Mouse (Mus musculus) left cerebral cortex, adult 8-10 months (tissue): ENCODE results near the gene Hoxa5. TPM values are rescaled to one million over a fixed set of nuclear protein-coding genes. Genes with fewer than 3 reads are reported as not detected.

Experiments used
- DNase-seq, 2 experiments: peaks; one replicate each; pipeline ENCODE4 v3.0.0; 2022; ENCODE audit warnings: low spot score in 2 of 2
- total RNA-seq, 4 experiments: library from RNA; stranded (reverse); gene quantifications; 2 replicates each; pipeline ENCODE4 v1.2.4; 2022

Hoxa5 gene
- total RNA-seq, 4 experiments from 2014 or later, result not detected

GRCm38 (mm10) chr6:52240389-52241000 is 36.1 kb upstream of the Hoxa5 start, which contains the start of gene Hoxa10:
Gene Hoxa10, minus strand, starts transcription at chr6:52240854.
- no peak for DNase-seq

DNA sequence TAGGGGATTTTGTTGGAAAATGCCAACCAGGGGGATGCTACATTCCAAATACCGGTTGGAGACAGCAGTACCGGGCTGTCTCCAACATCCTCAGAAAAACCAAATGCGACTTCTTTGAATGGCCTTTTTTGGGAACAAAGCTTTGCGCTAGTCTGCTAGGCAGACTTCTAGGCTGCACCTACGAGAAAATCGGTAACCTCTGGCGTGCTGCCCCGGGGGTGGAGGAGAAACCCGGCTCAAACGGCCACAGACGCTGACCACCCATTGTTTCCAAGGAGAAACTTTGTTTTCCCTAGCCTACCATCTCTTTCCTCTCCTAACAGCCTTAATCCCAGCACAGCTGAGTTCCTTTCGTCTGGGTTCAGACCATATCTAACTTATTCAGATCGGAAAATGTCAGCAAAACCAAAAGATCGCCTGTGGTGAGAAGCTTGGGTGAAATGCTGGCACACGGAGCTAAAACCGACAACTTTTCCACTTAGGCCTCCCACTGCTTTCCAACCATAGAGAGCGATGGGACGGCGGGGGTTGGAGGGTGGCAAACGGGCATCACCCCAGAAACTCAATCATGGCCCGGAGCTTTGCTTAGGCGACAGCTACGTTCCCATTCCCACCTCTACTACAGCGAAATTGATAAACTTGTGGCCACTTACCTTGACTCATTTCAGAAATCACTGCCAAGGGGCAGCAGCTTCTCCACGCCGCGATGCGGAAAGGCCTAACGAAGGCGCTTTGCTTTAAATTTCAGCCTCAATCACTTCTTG is 35.4 kb upstream of the Hoxa5 start:
- DNase-seq, result no peak

GRCm38 (mm10) chr6:52238976-52239375 is 34.6 kb upstream of the Hoxa5 start:
- no peak for DNase-seq

- no peak for DNase-seq
Measured at GRCm38 (mm10) chr6:52238155-52238545, 33.8 kb upstream of the Hoxa5 start.

DNA sequence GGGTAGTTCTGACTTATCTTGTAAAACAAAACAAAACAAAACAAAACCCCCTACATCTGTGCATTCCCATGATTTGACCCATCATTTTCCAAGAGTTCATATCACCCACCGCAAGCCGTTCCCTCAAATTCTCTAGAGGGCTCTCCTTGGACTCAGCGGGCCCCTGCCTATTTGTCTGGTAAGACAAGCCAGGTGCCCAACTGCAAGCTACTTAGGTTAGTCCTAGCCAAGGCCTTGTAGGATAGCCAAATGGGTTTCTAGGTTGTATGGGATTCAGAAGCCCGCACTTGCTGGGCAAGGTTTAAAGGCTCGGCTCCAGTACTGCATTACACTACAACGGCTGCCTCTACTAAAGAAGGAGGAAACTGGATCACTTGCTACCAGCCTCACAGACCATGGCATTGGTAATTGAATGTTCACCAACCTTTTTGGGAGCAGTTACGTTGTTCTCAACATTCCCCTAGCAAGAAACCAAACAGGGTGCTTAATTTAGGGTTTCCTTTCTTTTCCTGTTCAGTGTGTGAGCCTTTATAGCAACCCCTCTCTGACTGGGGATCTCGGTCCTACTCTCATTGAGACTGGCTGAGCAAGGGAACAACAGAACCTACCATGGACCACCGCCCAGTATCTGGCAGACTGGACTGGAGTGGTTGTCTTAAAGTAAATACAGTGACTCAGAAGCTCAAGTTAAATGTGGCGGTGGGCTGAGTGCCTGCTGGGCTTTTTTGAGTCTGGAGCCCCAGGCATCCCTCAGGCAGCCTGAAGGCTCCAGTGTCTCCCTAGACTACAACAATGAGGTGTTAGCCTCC is 33.2 kb upstream of the Hoxa5 start:
- DNase-seq, result no peak

DNA sequence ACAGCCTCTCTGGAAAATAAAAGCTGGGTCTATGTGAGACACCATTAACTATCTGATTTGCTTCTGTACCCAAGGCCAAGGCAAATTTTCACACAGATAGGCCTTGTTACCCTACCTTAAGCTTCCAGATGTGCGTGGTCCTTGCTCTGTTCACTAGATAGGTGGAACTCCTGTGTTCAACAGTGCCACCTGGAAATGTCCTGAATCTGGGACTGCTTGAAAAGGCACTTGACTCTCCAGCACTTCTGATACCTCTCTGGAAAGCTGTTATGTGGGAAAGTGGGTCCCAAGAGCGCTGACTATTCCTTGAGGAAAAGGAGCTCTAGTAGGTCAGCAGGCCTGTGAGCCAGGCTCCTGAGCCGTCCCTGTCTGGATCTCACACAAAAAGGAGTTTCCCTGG is 32.4 kb upstream of the Hoxa5 start:
- no peak for DNase-seq

- no peak for DNase-seq
Measured at GRCm38 (mm10) chr6:52235866-52236265, 31.5 kb upstream of the Hoxa5 start.

GRCm38 (mm10) chr6:52235267-52235666 is 30.9 kb upstream of the Hoxa5 start:
- DNase-seq, result no peak

DNA sequence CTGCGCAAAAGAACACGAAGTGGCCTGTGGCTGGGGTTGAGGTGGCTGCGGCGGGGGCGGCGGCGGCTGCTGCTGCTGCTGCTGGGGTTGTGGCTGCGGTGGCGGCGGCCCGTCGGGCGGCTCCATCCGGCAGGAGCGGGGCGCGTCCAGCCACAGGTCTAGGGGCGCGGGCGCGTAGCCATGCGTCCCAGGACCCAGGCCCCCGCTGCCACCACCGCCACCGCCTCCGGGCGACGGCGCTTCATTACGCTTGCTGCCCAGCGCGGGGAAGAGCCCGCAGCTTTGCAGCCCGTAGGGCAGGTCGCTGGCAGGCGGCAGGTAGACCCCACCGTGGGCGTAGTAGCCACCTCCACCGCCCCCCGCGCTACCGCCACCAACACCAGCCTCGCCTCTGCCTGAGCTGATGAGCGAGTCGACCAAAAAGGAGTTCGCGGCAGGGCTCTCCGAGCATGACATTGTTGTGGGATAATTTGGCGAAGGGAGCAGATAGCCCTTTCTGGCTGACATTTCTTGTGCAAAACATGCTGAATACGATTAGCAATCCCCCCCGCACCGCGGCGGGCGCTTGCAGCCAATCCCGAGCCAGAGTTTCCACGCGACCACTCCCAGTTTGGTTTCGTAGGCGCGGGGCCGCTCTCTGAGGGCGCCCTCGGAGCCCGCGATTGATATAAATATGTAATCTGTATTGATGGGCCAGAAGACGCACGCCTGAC is 30.2 kb upstream of the Hoxa5 start:
- no peak for DNase-seq

DNA sequence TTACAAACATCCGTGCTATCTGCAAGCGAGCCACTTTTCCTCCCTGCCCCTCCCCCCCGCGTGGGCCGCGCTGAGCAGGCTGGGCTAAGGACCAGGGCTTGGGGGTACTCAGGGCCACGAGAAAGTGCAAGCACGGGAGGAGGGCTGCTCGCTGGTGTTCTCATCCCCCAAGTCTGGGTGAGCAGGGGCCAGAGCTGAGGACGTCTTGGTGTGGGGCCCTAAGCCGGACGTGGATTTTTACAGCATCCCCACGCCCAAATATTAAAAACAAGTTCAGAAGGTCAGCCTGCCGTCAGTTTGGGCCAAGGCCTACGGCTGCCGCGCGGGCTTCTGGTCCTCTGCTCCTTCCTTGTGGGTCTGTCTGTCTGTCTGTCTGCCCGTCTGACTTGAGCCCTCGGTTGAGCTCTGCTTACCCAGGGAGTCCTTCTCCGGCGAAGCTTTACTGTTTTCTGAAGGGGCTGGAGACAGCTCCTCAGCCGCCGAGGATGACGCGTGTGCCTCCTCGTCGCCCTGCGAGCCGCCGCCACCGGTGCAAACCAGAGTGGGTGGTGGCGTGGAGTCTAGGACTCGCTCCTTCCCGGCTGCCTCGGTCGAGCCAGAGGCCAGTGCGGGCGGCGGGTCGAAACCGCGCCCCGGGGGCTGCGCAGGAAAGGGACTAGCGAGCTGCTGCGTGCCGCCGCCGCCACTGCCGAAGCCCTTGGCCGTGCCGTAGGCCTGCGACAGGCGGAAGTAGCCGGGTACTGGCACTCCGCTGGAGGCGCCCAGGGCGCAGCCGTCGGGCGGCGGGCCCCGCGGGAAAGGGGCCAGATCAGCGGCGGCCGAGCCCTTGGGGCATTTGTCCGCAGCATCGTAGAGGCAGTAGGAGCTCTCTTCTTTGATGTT is 29.4 kb upstream of the Hoxa5 start:
- no peak for DNase-seq

DNA sequence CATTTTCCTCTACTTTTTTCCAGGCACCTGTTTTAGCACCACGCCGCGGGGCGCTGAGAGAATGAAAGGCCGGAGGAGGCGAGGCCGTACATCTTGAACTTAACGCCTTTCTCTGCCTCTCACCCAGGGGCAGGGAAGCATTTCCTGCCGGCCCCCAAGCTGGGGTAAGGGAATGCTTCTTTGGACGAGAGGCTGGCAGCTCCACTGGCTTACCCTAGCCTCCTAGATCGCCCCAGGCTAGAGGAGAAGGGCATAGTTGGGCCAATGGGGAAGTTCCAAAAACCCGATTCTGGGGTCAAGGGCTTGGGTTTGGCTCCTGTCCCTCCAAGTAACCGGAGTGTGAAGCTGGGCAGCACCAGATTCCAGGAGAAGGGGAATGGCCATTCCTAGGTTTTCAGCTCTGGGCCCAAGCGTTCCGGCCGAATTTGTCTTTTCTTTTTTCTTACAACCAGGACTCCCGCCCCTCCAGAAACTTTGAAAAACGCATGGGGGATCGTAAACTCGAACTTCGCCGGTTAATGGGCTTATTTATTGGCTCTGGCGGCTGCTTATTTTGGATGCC is 28.7 kb upstream of the Hoxa5 start:
- no peak for DNase-seq

DNA sequence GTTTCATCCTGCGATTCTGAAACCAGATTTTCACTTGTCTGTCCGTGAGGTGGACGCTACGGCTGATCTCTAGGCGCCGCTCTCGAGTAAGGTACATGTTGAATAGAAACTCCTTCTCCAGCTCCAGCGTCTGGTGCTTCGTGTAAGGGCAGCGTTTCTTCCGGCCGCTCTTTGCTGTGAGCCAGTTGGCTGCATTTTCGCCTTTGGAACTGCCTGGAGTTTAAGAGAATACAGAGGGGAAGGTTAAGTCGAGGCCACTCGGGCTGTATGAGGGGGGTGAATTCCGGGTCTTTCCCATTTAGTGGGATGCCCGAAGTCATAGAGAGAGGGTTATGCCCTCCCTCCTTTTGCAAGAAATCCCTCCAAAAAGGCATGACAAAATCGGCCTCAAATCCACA is 28.2 kb upstream of the Hoxa5 start:
- DNase-seq, result no peak

GRCm38 (mm10) chr6:52231885-52232567 is 27.6 kb upstream of the Hoxa5 start:
- no peak for DNase-seq

DNA sequence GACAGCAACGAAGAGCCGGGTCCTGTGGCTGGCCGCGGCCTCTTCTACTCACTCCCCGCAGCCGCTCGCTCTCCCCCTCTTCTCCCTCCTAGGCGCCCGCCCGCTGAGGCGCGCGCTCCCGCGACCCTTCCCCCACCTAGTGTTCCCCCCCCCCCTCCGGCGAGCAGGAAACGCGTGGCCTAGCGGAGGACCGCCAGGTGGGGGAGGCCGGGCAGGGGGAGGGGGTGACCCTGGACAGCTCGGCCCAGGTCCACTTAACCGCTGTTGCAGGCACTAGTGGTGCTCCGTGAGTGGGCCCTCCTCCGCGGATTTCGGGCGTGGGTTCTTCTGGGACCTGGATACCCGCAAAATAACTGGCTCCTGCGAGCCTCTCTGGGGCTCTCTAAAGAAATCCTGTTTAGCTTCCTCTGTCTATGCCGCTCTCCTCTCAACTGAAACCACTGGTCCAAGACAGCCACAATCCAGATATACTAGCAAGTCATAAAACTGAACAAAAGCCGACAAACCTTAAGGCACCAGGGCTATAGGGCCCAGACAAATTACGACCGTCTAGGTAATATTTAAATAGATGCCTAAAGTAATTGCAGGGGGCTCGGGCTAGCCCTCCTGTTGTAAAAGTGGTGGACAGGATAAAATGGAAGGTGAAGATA is 26.3 kb upstream of the Hoxa5 start, which contains the start of gene Hoxa9:
Gene Hoxa9 (minus strand): TSS at position 574 of the 650 bp plus-strand sequence.
- DNase-seq, result no peak

DNA sequence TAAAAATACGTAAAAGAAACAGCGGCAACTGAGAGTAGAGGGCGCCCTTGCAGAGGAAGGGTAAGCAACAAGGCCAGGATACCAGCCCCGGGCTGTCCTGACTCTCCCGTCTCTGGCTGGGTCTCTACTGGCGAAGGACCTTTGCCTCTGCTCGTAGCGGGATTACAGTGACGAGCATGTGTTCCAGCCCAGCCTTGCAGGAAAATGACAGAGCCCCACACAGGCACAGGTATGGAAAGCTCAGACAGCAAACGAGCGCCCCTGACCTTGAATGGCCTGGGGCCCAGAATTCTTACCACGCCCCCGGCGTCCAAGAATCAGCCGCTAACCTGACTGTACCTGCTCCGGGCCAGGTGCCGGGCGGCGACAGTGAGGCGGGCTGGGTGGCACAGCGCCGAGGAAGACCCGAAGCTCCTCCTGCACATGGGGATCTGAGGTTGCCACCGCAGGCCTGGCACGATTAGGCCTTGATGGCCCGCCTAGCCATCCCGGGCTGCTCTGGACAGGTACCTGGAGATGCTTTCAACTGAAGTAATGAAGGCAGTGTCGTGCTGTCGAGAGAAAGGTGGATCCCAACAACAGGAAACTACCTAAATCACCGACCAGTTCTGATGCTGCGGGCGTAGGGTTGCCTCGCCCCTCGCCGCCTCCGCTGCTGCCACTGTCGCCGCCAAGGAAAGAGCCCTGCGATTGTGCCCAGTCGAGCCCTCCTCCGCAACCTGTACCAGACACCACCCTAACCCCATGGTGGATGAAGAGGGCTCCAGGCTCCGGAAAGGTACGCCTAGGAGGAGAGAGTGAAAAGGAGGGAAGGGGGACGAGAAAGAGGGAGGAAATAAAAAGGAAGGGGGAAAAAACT is 25.4 kb upstream of the Hoxa5 start:
- DNase-seq, result no peak

GRCm38 (mm10) chr6:52228475-52229465 is 24.4 kb upstream of the Hoxa5 start:
- DNase-seq, result no peak
